Mouse (Mus musculus) limb, embryonic 13.5 days (tissue): ENCODE data around the gene Nuak2. TPM values are rescaled to one million over a fixed set of nuclear protein-coding genes. Genes with fewer than 3 reads are reported as not detected.
"Not testable (repeated sequence)": the region's sequence is repeated elsewhere in the genome, so short reads cannot be mapped to it uniquely, and the experiment has no call there.

ENCODE experiments used
- ATAC-seq: fragments of 200-750 bp; cut with Nextera tagmentation; 2 replicates; pipeline ENCODE4 v1.8.0; 2017; ENCODE audit warnings: low read depth, moderate number of reproducible peaks, moderate TSS enrichment; ENCODE audit not compliant: low FRiP score
- H3K27ac ChIP-seq: fragments of 300-500 bp; sonication (generic); 2 replicates; pipeline ENCODE4 v1.5.1; 2015; ENCODE audit warnings: inconsistent platforms, mild to moderate bottlenecking, moderate library complexity
- H3K27me3 ChIP-seq: fragments of 300-500 bp; sonication (generic); 2 replicates; pipeline ENCODE4 v1.6.1; 2015; ENCODE audit warnings: mild to moderate bottlenecking, inconsistent platforms
- H3K36me3 ChIP-seq: fragments of 300-500 bp; sonication (generic); 2 replicates; pipeline ENCODE4 v1.6.1; 2015; ENCODE audit warnings: inconsistent platforms, mild to moderate bottlenecking, moderate library complexity
- H3K4me1 ChIP-seq: fragments of 300-500 bp; sonication (generic); 2 replicates; pipeline ENCODE4 v1.6.1; 2015; ENCODE audit warnings: inconsistent platforms
- H3K4me2 ChIP-seq: fragments of 300-500 bp; sonication (generic); replicated peaks from 2 replicates; pipeline ENCODE4 v1.6.1; 2015; ENCODE audit warnings: inconsistent platforms, mild to moderate bottlenecking, moderate library complexity
- H3K4me3 ChIP-seq: fragments of 300-500 bp; sonication (generic); 2 replicates; pipeline ENCODE4 v1.5.1; 2015; ENCODE audit warnings: moderate library complexity, mild to moderate bottlenecking, inconsistent platforms
- H3K9ac ChIP-seq: fragments of 300-500 bp; sonication (generic); 2 replicates; pipeline ENCODE4 v1.6.1; 2015; ENCODE audit warnings: mild to moderate bottlenecking, inconsistent platforms
- H3K9me3 ChIP-seq: fragments of 300-500 bp; sonication (generic); 2 replicates; pipeline ENCODE4 v1.6.1; 2016; ENCODE audit warnings: inconsistent platforms
- WGBS: fragments of 180-500 bp; shearing (Covaris S2); methylation state at CpG from one replicate; pipeline ENCODE4 v1.1.7; 2015; 5-methylcytosine and 5-hydroxymethylcytosine counted together
- polyA plus RNA-seq: library from polyadenylated mRNA; unstranded; fragments of >200 nt; fragmentation: Nextera tagmentation; extraction: Ambion mirVana; gene quantifications from 2 replicates; pipeline ENCODE4 v1.2.1, GENCODE M21; 2015

Nuak2 gene
- 1.2 and 1.4 TPM in 2 replicates for polyA plus RNA-seq

- Histone ChIP-seq H3K27me3 (peaks cover 57% of the 10 kb centered on the region), H3K4me2 (peak within 1 kb of the TSS; percentile 94), H3K9me3 (no peaks in the 10 kb centered on the region), H3K36me3 (no peaks in the 10 kb centered on the region), H3K4me3 (peak within 1 kb of the TSS; percentile 55), H3K27ac (no peak within 1 kb of the TSS), H3K4me1 (peaks cover 26% of the 10 kb centered on the region), H3K9ac (peak within 1 kb of the TSS; percentile 58)
- WGBS = under 1% methylated on average over 67 of the region's 67 CpGs
- peak; percentile 86 for ATAC-seq
Measured at GRCm38 (mm10) chr1:132315889-132316624, at the start of gene Nuak2. Nuak2 (plus strand) TSS chr1:132316126.

- Histone ChIP-seq H3K27me3 (no peaks in the 10 kb centered on the region), H3K4me2 (no peak overlapping the region), H3K36me3 (no peaks in the 10 kb centered on the region), H3K4me1 (peaks cover 22% of the 10 kb centered on the region), H3K9ac (no peak overlapping the region), H3K9me3 (no peaks in the 10 kb centered on the region), H3K4me3 (no peak overlapping the region), H3K27ac (no peak overlapping the region)
- 44% methylated on average over 8 of the region's 8 CpGs for WGBS
- no peak for ATAC-seq
Measured at GRCm38 (mm10) chr1:132266791-132267557, 49.0 kb upstream of the Nuak2 start.

- WGBS = 35% methylated on average over 2 of the region's 2 CpGs
- Histone ChIP-seq H3K4me3 (no peak overlapping the region), H3K4me2 (no peak overlapping the region), H3K4me1 (peaks cover 22% of the 10 kb centered on the region), H3K27ac (no peak overlapping the region), H3K9ac (no peak overlapping the region), H3K27me3 (no peaks in the 10 kb centered on the region), H3K9me3 (no peaks in the 10 kb centered on the region), H3K36me3 (no peaks in the 10 kb centered on the region)
- ATAC-seq = no peak
Measured at GRCm38 (mm10) chr1:132267959-132268358, 48.0 kb upstream of the Nuak2 start.

GRCm38 (mm10) chr1:132268418-132269060, 47.4 kb upstream of the Nuak2 start:
- Histone ChIP-seq H3K27ac (no peak overlapping the region), H3K4me3 (no peak overlapping the region), H3K27me3 (no peaks in the 10 kb centered on the region), H3K9ac (no peak overlapping the region), H3K36me3 (no peaks in the 10 kb centered on the region), H3K9me3 (no peaks in the 10 kb centered on the region), H3K4me2 (no peak overlapping the region), H3K4me1 (peaks cover 22% of the 10 kb centered on the region)
- ATAC-seq = no peak
- 38% methylated on average over 7 of the region's 7 CpGs for WGBS

- WGBS = 70% methylated on average over 3 of the region's 3 CpGs
- H3K36me3 ChIP-seq = no peaks in the 10 kb centered on the region
- ATAC-seq = no peak
- no peaks in the 10 kb centered on the region for H3K27me3 ChIP-seq
- H3K9ac ChIP-seq = no peak overlapping the region
- no peaks in the 10 kb centered on the region for H3K9me3 ChIP-seq
- H3K4me3 ChIP-seq = no peak overlapping the region
- H3K4me1 ChIP-seq = peaks cover 18% of the 10 kb centered on the region; the same call in 1 of the 2 replicates
- H3K4me2 ChIP-seq = no peak overlapping the region
- no peak overlapping the region for H3K27ac ChIP-seq
Measured at GRCm38 (mm10) chr1:132271237-132271636, 44.7 kb upstream of the Nuak2 start.

- Histone ChIP-seq H3K36me3 (no peaks in the 10 kb centered on the region), H3K4me1 (no peaks in the 10 kb centered on the region), H3K27me3 (no peaks in the 10 kb centered on the region), H3K9ac (no peak overlapping the region), H3K27ac (no peak overlapping the region), H3K4me3 (no peak overlapping the region), H3K4me2 (no peak overlapping the region), H3K9me3 (no peaks in the 10 kb centered on the region)
- no peak for ATAC-seq
- 59% methylated on average over 3 of the region's 3 CpGs for WGBS
Measured at GRCm38 (mm10) chr1:132276694-132277093, 39.2 kb upstream of the Nuak2 start.

- no peak for ATAC-seq
Measured at GRCm38 (mm10) chr1:132277124-132277523, 38.8 kb upstream of the Nuak2 start.

GRCm38 (mm10) chr1:132280636-132281035, 35.3 kb upstream of the Nuak2 start:
- not testable (repeated sequence) for H3K4me1 ChIP-seq, H3K27ac ChIP-seq, H3K9me3 ChIP-seq, H3K27me3 ChIP-seq, H3K36me3 ChIP-seq, ATAC-seq, H3K4me2 ChIP-seq, H3K4me3 ChIP-seq, H3K9ac ChIP-seq
- WGBS = 76% methylated on average over 6 of the region's 6 CpGs

More at GRCm38 (mm10) chr1:132277124-132277523, 38.8 kb upstream of the Nuak2 start:
- Histone ChIP-seq H3K36me3 (no peaks in the 10 kb centered on the region), H3K4me2 (no peak overlapping the region), H3K4me1 (no peaks in the 10 kb centered on the region), H3K4me3 (no peak overlapping the region), H3K9ac (no peak overlapping the region), H3K27ac (no peak overlapping the region), H3K9me3 (no peaks in the 10 kb centered on the region), H3K27me3 (no peaks in the 10 kb centered on the region)
- 58% methylated on average over 6 of the region's 6 CpGs for WGBS

- Histone ChIP-seq H3K4me1 (no peaks in the 10 kb centered on the region), H3K36me3 (no peaks in the 10 kb centered on the region), H3K27ac (no peak overlapping the region), H3K27me3 (peaks cover 13% of the 10 kb centered on the region; the same call in 1 of the 2 replicates), H3K9me3 (no peaks in the 10 kb centered on the region), H3K4me2 (no peak overlapping the region), H3K9ac (no peak overlapping the region), H3K4me3 (no peak overlapping the region)
- 22% methylated on average over 8 of the region's 8 CpGs for WGBS
- no peak for ATAC-seq
Measured at GRCm38 (mm10) chr1:132281523-132282176, 34.3 kb upstream of the Nuak2 start.

GRCm38 (mm10) chr1:132282177-132282536, 33.8 kb upstream of the Nuak2 start:
- ATAC-seq = no peak
- no peak overlapping the region for H3K4me2 ChIP-seq
- no peaks in the 10 kb centered on the region for H3K9me3 ChIP-seq
- peaks cover 14% of the 10 kb centered on the region; the same call in 1 of the 2 replicates for H3K27me3 ChIP-seq
- H3K4me3 ChIP-seq = no peak overlapping the region
- no peak overlapping the region for H3K27ac ChIP-seq
- H3K4me1 ChIP-seq = no peaks in the 10 kb centered on the region
- H3K36me3 ChIP-seq = no peaks in the 10 kb centered on the region
- H3K9ac ChIP-seq = no peak overlapping the region
- WGBS = 85% methylated on average over 2 of the region's 2 CpGs

- H3K27me3 ChIP-seq = peaks cover 14% of the 10 kb centered on the region; the same call in 1 of the 2 replicates
- H3K4me2 ChIP-seq = no peak overlapping the region
- no peak for ATAC-seq
- H3K9me3 ChIP-seq = no peaks in the 10 kb centered on the region
- H3K4me3 ChIP-seq = no peak overlapping the region
- no peaks in the 10 kb centered on the region for H3K36me3 ChIP-seq
- H3K9ac ChIP-seq = no peak overlapping the region
- no peaks in the 10 kb centered on the region for H3K4me1 ChIP-seq
- H3K27ac ChIP-seq = no peak overlapping the region
- WGBS = 72% methylated on average over 13 of the region's 13 CpGs
Measured at GRCm38 (mm10) chr1:132283018-132283417, 32.9 kb upstream of the Nuak2 start.

GRCm38 (mm10) chr1:132286735-132287134, 29.2 kb upstream of the Nuak2 start:
- Histone ChIP-seq H3K9ac (no peak overlapping the region), H3K36me3 (no peaks in the 10 kb centered on the region), H3K27ac (no peak overlapping the region), H3K4me2 (no peak overlapping the region), H3K9me3 (no peaks in the 10 kb centered on the region), H3K27me3 (peaks cover 14% of the 10 kb centered on the region; the same call in 1 of the 2 replicates), H3K4me3 (no peak overlapping the region), H3K4me1 (peaks cover 14% of the 10 kb centered on the region)
- ATAC-seq = no peak
- WGBS = 82% methylated on average over 1 of the region's 1 CpGs
